Mouse (Mus musculus) C2C12 (cell line): ENCODE measurements around the gene Hoxa10.

Experiments used
- CTCF ChIP-seq: IDR thresholded peaks from one replicate; pipeline ENCODE4 v1.5.1; 2011; ENCODE audit not compliant: control insufficient read depth, insufficient read depth, insufficient read length
- MAX ChIP-seq: IDR thresholded peaks from one replicate; pipeline ENCODE4 v1.6.1; 2011; ENCODE audit warnings: mild to moderate bottlenecking, control low read depth
- MYOG ChIP-seq: IDR thresholded peaks from one replicate; pipeline ENCODE4 v1.6.1; 2011; ENCODE audit not compliant: control insufficient read depth, insufficient read length; ENCODE audit errors: extremely low read depth
- USF1 ChIP-seq: IDR thresholded peaks from one replicate; pipeline ENCODE4 v1.6.1; 2011; ENCODE audit warnings: low read depth, mild to moderate bottlenecking, control low read depth, moderate library complexity

DNA sequence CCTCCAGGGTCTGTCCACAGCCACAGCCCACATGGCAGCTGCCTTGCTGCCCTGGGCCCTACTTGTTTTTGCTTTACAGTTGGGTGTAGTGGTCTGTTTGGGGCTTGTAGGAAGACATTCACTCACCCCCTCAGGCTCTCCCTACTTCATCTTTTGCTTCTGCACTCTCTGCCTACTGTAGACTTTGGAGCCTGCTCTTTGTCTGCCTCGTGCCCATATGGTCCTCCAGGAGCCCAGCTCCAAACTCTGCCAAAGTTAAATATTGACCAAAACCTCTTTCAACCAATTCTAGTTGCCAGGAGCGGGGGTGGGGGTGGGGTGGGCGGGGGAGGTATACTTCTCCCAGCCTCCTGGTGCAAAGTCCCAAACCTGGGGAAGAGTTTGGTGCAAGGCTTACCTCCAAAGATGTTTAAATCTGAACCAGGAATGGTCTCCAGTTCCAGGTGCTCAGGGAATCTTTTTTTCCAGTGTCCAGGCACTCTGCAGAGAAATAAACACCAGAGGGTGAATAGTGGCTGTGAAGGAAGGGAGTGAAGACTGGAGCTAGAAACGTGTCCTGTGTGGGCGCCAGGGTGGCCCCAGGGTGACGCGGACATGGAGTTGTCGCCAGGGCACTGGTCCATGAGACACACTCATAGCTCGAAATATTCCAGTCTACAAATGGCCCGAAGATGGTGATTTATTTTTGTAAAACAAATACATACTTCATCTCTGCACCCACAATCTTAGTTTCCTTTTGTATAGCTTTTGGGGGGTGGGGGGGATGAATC is 57.2 kb downstream of the Hoxa10 start:
- TF ChIP-seq CTCF = no peak
- no peak for TF ChIP-seq MYOG
- no peak for TF ChIP-seq MAX
- TF ChIP-seq USF1 = no peak
